Mouse (Mus musculus): ENCODE results near the gene Brsk2. TPM values are rescaled to one million over a fixed set of nuclear protein-coding genes. Genes with fewer than 3 reads are reported as not detected.

Gene Brsk2
- polyA plus RNA-seq, 1 experiment from 2014 or later = 18.6 TPM

DNA sequence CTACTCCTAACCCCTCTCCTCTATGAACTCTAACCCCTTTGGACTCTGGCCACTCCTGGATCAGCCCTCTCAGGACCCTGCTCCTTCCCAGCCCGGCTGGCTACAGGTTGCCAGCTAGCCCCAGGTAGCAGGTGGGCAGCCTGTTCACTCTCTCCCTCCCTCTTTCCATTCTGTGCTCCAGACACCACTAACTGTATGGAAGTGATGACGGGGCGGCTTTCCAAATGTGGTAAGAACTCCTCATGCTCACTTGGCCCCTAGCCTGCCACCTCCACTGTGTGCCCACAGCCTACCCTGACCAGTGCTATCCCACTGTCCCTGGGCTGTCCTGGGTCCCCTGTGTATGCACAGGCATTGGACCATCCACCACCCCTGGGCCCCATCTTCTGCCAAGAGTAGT lies 51.1 kb downstream of the Brsk2 start:
- no peak overlapping the region for H3K9ac ChIP-seq
- peaks cover 90% of the 10 kb centered on the region for H3K36me3 ChIP-seq
- no peak overlapping the region for H3K4me3 ChIP-seq
- no peak overlapping the region for H3K4me2 ChIP-seq (replicated peaks)
- 91% methylated on average over 3 of the region's 3 CpGs for WGBS
- no peak for ATAC-seq (ENCODE audit: low FRiP score)
- no peak overlapping the region for H3K27ac ChIP-seq
- no peaks in the 10 kb centered on the region for H3K4me1 ChIP-seq
- H3K9me3 ChIP-seq (replicated peaks) = no peaks in the 10 kb centered on the region
- H3K27me3 ChIP-seq = no peaks in the 10 kb centered on the region

DNA sequence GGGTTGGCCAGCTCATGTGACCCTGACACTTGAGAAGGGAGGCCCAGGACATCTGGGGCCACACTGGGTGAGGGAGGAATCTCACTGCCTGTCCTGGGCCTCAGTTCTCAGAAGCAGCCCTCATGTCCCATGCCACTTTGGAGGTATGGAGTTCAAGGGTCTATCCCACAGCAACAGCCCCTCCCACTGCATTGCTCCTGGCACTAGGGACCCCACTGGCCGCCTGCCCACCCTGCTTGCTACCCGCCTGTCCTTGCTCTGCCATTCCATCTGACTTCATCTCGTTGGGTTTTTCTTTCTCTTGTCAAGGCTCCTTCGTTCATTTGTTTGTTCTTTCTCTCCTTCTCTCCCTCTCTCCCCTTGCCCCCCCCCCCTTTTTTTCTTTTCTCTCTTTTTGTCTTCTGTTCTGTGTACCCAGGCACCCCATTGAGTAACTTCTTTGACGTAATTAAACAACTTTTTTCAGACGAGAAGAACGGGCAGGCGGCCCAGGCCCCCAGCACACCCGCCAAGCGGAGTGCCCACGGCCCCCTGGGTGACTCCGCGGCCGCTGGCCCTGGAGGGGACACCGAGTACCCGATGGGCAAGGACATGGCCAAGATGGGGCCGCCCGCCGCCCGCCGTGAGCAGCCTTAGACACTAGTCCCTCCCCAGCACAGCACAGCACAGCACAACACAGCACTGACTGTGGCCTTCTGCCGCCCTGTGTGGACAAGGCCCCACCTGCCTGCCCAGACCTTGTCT lies 52.2 kb downstream of the Brsk2 start:
- no peak for ATAC-seq (ENCODE audit: low FRiP score)
- 74% methylated on average over 20 of the region's 22 CpGs for WGBS

DNA sequence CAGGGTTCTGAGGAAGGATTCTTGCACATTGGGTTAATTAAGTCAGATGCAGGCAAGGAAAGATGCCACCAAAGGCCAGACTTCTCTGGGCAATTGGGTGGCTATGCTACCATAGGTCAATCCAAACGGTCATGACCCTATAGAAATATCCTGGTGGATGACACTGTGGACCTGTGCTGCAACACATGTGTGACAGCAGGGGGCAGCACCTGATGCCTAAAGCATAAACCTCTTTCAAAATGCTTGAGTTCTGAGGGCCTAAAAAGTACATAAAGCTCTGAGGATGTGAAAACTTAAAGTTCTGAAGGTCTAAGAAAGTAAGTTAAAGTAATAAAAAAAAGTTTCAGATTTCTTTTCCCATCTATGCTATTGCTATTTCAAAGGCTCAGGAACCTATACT lies 67.0 kb downstream of the Brsk2 start:
- no peak overlapping the region for H3K4me3 ChIP-seq
- no peaks in the 10 kb centered on the region for H3K27me3 ChIP-seq
- no peak overlapping the region for H3K27ac ChIP-seq
- H3K36me3 ChIP-seq = peaks cover 22% of the 10 kb centered on the region; the same call in 1 of the 2 replicates
- 83% methylated on average over 1 of the region's 1 CpGs for WGBS
- H3K9me3 ChIP-seq (replicated peaks) = no peaks in the 10 kb centered on the region
- ATAC-seq (ENCODE audit: low FRiP score) = no peak
- H3K4me1 ChIP-seq = no peaks in the 10 kb centered on the region
- H3K9ac ChIP-seq = no peak overlapping the region
- H3K4me2 ChIP-seq (replicated peaks) = no peak overlapping the region

More for the DNA sequence above, 52.2 kb downstream of the Brsk2 start:
- H3K4me1 ChIP-seq = no peaks in the 10 kb centered on the region
- H3K4me3 ChIP-seq = no peak overlapping the region
- peaks cover 79% of the 10 kb centered on the region for H3K36me3 ChIP-seq
- H3K9ac ChIP-seq = no peak overlapping the region
- H3K4me2 ChIP-seq (replicated peaks) = no peak overlapping the region
- peak overlapping the region; percentile 12; the same call in 1 of the 2 replicates for H3K27ac ChIP-seq
- no peaks in the 10 kb centered on the region for H3K9me3 ChIP-seq (replicated peaks)
- no peaks in the 10 kb centered on the region for H3K27me3 ChIP-seq

DNA sequence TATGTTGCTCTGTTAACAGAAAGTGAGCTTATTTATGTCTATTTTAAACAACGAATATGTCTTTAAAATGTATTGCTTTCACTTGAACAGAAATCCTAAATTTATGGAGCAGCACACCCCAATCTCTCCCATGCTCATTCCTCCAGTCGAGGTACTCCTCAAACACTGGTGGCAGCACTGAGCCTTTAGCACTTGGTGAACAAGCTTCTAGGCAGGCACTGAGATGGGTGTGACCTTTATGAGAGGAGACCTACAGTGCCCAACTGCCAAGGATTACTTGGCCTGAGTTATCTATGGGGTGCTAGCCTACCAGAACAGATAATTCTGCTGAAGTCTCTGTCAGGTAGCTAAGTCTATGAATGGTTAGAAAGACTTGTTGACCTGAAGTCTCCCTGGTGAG lies 70.1 kb downstream of the Brsk2 start:
- no peak for ATAC-seq (ENCODE audit: low FRiP score)
- Histone ChIP-seq H3K36me3 (0 out of 2 replicates have a peak, but pooled peaks cover 11% of the 10 kb centered on the region), H3K27me3 (no peaks in the 10 kb centered on the region), H3K4me2 (replicated peaks) (no peak overlapping the region), H3K27ac (no peak overlapping the region), H3K4me3 (no peak overlapping the region), H3K9ac (no peak overlapping the region), H3K4me1 (no peaks in the 10 kb centered on the region), H3K9me3 (replicated peaks) (no peaks in the 10 kb centered on the region)
- WGBS = 65% methylated on average over 2 of the region's 2 CpGs

DNA sequence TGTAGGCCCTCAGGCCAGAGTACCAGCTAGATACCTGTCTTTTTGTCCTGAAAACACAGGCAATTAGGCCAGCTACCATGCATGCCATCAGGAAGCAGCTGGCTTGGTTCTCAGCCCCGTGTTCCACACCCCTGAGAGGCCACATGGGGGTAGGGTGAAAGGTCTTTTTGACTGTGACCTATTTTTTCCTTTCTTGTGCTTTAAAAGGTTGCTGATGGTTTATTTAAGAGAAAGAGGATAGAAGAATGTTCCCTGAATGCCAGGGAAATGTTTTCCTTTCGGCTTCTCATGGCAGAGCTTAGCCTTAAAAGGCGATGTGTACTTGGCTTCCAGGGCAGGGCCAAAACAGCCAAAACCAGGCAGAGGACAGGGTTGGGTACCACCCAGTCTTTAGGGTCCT lies 71.3 kb downstream of the Brsk2 start:
- Histone ChIP-seq H3K27ac (no peak overlapping the region), H3K9me3 (replicated peaks) (no peaks in the 10 kb centered on the region), H3K36me3 (0 out of 2 replicates have a peak, but pooled peaks cover 4% of the 10 kb centered on the region), H3K27me3 (no peaks in the 10 kb centered on the region), H3K9ac (no peak overlapping the region), H3K4me1 (peaks cover 9% of the 10 kb centered on the region; the same call in 1 of the 2 replicates), H3K4me3 (no peak overlapping the region), H3K4me2 (replicated peaks) (no peak overlapping the region)
- no peak for ATAC-seq (ENCODE audit: low FRiP score)
- WGBS = 65% methylated on average over 3 of the region's 3 CpGs

DNA sequence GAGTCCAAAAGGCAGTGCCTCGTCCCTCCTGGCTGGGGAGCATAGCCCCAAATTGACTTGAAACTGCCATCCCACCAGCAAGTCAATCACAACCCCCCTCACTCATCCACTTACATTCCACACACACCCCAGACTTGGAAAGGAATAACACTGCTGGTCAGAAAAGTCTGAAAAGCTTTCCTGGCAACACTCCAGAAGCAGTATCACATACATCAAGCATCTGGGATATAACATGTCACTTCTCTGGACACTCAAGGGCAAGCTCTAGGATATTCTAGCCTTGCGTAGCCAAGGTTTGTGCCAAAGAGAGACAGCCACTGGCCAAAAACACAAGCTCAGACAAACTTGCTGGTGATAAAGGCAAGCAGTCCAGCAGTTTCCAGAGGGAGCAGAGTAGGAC lies 75.6 kb downstream of the Brsk2 start:
- WGBS = 82% methylated on average over 2 of the region's 2 CpGs
- ATAC-seq (ENCODE audit: low FRiP score) = no peak
- H3K27ac ChIP-seq = no peak overlapping the region

DNA sequence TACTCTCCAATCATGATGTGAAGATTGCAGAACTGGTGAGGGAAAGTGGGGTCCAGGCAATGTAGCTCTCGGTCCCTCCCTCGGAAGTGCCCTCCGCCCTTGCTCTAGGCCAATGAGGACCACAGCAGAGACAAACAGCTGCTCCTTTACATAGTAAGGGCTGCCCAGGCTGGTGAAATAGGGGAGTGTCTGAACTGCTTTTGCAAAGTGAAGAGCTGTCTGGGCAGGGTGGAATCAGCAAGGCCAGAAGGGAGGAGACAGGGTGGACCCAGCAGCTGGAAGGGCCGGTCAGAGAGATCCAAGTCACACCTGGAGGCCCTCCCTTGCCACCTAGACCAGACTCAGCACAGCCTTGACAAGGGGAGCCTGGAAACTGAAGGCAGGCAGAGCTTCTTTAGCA lies 76.4 kb downstream of the Brsk2 start:
- no peaks in the 10 kb centered on the region for H3K27me3 ChIP-seq
- H3K4me3 ChIP-seq = no peak overlapping the region
- H3K9me3 ChIP-seq (replicated peaks) = no peaks in the 10 kb centered on the region
- no peak overlapping the region for H3K9ac ChIP-seq
- 77% methylated on average over 4 of the region's 4 CpGs for WGBS
- H3K4me2 ChIP-seq (replicated peaks) = no peak overlapping the region
- peaks cover 14% of the 10 kb centered on the region; the same call in 1 of the 2 replicates for H3K4me1 ChIP-seq
- no peak for ATAC-seq (ENCODE audit: low FRiP score)
- no peaks in the 10 kb centered on the region for H3K36me3 ChIP-seq
- H3K27ac ChIP-seq = no peak overlapping the region

More for the DNA sequence above, 75.6 kb downstream of the Brsk2 start:
- Histone ChIP-seq H3K4me1 (peaks cover 14% of the 10 kb centered on the region; the same call in 1 of the 2 replicates), H3K27me3 (no peaks in the 10 kb centered on the region), H3K9ac (no peak overlapping the region), H3K4me3 (no peak overlapping the region), H3K36me3 (no peaks in the 10 kb centered on the region), H3K9me3 (replicated peaks) (no peaks in the 10 kb centered on the region), H3K4me2 (replicated peaks) (no peak overlapping the region)

DNA sequence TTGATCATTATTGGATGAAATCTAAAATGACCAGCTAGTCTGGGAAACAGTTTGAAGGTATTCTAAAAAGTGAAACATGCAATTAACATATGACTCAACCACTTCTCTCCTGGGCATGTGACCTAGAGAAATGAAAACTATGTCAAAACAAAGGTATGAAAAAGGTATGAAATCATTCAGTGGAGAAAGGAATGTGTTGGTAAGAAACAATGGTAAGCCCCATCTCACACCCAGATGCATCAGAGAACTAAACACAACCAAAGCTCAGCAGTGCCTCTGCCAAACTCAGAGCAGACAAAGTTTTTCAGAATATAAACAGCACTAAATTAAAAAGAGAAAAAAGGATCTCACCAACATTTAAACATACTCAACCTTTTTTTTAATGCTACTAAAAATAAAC lies 80.5 kb downstream of the Brsk2 start:
- ATAC-seq (ENCODE audit: low FRiP score) = no peak
- Histone ChIP-seq H3K27me3 (no peaks in the 10 kb centered on the region), H3K4me3 (no peak overlapping the region), H3K9me3 (replicated peaks) (no peaks in the 10 kb centered on the region), H3K9ac (no peak overlapping the region), H3K4me1 (peaks cover 15% of the 10 kb centered on the region; the same call in 1 of the 2 replicates), H3K27ac (no peak overlapping the region), H3K36me3 (no peaks in the 10 kb centered on the region), H3K4me2 (replicated peaks) (no peak overlapping the region)

DNA sequence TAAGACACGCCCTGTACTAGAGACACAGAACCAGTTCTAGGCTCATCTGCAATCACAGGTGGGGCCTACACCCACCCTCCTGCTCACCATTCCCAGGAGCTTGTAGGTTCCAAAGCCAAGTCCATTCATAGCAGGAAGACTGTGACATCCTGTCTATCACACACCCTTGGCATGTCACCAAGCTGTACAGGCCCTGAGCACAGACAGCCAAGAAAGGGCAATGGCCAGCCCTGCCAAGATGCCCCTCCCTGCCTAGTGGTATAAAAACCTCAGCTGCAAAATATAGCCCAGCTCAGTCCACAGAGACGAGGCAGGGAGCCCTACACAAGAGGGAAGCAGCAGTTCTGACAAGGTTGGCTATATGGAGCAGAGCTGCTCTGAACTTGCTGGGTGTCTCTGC lies 84.6 kb downstream of the Brsk2 start:
- Histone ChIP-seq H3K9me3 (replicated peaks) (no peaks in the 10 kb centered on the region), H3K36me3 (no peaks in the 10 kb centered on the region), H3K27me3 (no peaks in the 10 kb centered on the region), H3K4me2 (replicated peaks) (no peak overlapping the region), H3K9ac (no peak overlapping the region), H3K4me1 (0 out of 2 replicates have a peak, but pooled peaks cover 3% of the 10 kb centered on the region), H3K4me3 (no peak overlapping the region), H3K27ac (no peak overlapping the region)
- WGBS = 89% methylated on average over 2 of the region's 2 CpGs
- no peak for ATAC-seq (ENCODE audit: low FRiP score)

DNA sequence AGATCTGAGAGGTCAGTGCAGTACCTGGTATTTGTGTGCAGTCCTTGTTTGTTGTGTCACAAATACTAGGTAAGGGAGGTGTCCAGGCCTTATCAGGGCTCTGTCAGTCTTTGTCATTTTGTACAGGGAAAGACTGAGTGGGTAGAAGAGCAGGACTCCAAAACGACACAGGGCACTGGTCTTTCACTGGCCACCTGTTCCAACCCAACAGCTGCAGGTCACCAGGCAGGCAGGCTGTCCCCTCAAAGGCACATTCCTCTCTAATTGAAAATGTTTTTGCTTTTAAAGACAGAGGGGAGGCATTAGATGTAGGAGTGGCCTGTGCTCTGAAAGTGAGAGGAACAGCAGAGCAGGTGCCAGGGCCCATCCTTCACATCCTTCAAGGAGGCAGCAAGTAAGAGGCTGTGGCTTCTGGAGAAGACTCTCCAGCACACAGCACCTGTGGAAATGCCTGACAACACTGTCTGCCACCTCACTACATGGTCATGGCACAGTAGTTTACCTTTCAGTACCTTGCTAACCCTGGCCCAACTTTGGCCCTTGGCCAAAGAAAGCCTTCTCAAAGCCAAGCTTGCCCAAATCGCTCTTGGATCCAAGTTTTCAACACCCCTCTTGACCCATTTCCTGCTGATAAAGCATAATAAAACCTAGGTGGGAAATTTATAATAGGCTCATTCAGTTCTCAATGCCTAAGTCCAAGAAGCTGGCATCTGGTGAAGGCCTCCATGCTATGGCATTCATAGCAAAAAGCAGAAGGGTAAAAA lies 85.7 kb downstream of the Brsk2 start:
- no peak overlapping the region for H3K27ac ChIP-seq
- no peaks in the 10 kb centered on the region for H3K27me3 ChIP-seq
- no peaks in the 10 kb centered on the region for H3K9me3 ChIP-seq (replicated peaks)
- 0 out of 2 replicates have a peak, but pooled peaks cover 3% of the 10 kb centered on the region for H3K4me1 ChIP-seq
- WGBS = 69% methylated on average over 2 of the region's 2 CpGs
- no peak overlapping the region for H3K4me3 ChIP-seq
- no peak overlapping the region for H3K4me2 ChIP-seq (replicated peaks)
- ATAC-seq (ENCODE audit: low FRiP score) = no peak
- H3K36me3 ChIP-seq = no peaks in the 10 kb centered on the region
- no peak overlapping the region for H3K9ac ChIP-seq

DNA sequence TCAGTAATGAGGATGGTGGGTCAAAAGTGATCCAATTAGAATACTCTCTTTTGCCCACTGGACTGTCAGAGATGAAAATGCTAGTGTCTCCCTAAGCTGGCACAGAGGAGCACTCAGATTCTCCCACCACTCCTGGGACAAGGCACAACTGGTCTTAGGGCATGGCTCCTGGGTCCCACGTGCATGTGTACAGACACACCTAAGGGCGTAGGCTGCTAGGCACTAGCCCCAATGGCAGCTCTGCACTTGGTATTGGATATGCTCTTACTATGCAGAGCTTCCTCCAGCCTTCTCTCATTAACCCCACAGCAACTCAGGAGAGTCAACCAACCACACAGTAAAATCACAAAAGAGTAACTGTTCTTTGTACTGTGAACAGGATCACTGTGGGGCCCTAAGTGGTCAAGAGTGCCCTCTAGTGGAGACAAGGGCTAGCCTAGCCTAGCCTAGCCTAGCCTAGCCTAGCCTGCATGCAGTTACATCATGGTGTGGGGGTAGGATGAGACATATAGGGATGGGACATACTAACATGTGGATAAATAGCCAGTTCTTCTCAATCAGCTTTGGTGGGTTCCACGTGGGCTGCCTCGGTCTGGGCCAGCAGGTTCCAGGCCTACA lies 88.1 kb downstream of the Brsk2 start:
- Histone ChIP-seq H3K4me1 (no peaks in the 10 kb centered on the region), H3K4me2 (replicated peaks) (no peak overlapping the region), H3K36me3 (no peaks in the 10 kb centered on the region), H3K27me3 (no peaks in the 10 kb centered on the region), H3K9ac (no peak overlapping the region), H3K9me3 (replicated peaks) (no peaks in the 10 kb centered on the region), H3K27ac (no peak overlapping the region), H3K4me3 (no peak overlapping the region)
- peak; percentile 76 for ATAC-seq (ENCODE audit: low FRiP score)
- WGBS = 79% methylated on average over 4 of the region's 4 CpGs

DNA sequence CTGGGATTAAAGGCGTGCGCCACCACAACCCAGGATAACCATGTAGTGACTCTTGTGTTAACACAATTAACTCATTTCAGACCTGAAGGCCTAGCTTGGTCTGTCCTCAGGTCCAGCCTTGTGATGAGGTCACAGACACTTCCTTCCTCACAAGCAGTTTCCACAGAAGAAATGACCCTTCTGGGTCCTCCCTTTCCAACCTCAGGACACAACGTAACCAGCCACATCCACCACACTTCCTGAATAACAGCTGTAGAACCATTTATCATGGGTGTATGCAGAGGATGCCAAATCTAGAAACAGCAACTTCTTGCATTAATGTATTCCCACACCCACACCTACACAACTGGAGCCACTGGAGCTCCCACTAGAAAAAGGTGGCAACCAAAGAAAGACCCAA lies 91.2 kb downstream of the Brsk2 start:
- no peak for ATAC-seq (ENCODE audit: low FRiP score)
- Histone ChIP-seq H3K9ac (no peak overlapping the region), H3K4me1 (no peaks in the 10 kb centered on the region; the same call in 1 of the 2 replicates), H3K27ac (no peak overlapping the region), H3K9me3 (replicated peaks) (no peaks in the 10 kb centered on the region), H3K36me3 (no peaks in the 10 kb centered on the region), H3K27me3 (no peaks in the 10 kb centered on the region), H3K4me2 (replicated peaks) (no peak overlapping the region), H3K4me3 (no peak overlapping the region)
- WGBS = 93% methylated on average over 3 of the region's 3 CpGs

Data from hindbrain, embryonic 12.5 days (tissue).